Mouse (Mus musculus) kidney, postnatal 0 days (tissue): ENCODE measurements around the gene Rbm34. TPM values are rescaled to one million over a fixed set of nuclear protein-coding genes. Genes with fewer than 3 reads are reported as not detected.
A peak's percentile ranks its signal among the peaks of the same experiment; 100 is the strongest.

Source experiments
- ATAC-seq: fragments of 200-750 bp; cut with Nextera tagmentation; replicated peaks from 2 replicates; pipeline ENCODE4 v1.8.0; 2017; ENCODE audit warnings: low read depth, moderate number of reproducible peaks, moderate TSS enrichment, moderate library complexity; ENCODE audit not compliant: low FRiP score
- DNase-seq: peaks from one replicate; pipeline ENCODE4 v3.0.0-alpha.2; 2016; ENCODE audit warnings: low spot score
- H3K27ac ChIP-seq: fragments of 300-500 bp; sonication (generic); 2 replicates; pipeline ENCODE4 v1.5.1; 2014; ENCODE audit warnings: mild to moderate bottlenecking
- H3K27me3 ChIP-seq: fragments of 300-500 bp; sonication (generic); 2 replicates; pipeline ENCODE4 v1.6.1; 2014; ENCODE audit warnings: low read length, mixed read lengths; ENCODE audit not compliant: insufficient read depth
- H3K36me3 ChIP-seq: fragments of 300-500 bp; sonication (generic); 2 replicates; pipeline ENCODE4 v1.6.1; 2014; ENCODE audit warnings: low read length, mixed read lengths; ENCODE audit not compliant: insufficient read depth
- H3K4me1 ChIP-seq: fragments of 300-500 bp; sonication (generic); replicated peaks from 2 replicates; pipeline ENCODE4 v1.6.1; 2014; ENCODE audit warnings: antibody characterized with exemption, low read length, mixed read lengths; ENCODE audit not compliant: insufficient read depth
- H3K4me2 ChIP-seq: fragments of 300-500 bp; sonication (generic); 2 replicates; pipeline ENCODE4 v1.6.1; 2014; ENCODE audit warnings: mild to moderate bottlenecking, low read length, moderate library complexity, mixed read lengths
- H3K4me3 ChIP-seq: fragments of 300-500 bp; sonication (generic); replicated peaks from 2 replicates; pipeline ENCODE4 v1.5.1; 2014; ENCODE audit warnings: low read depth, low read length
- H3K9ac ChIP-seq: fragments of 300-500 bp; sonication (generic); 2 replicates; pipeline ENCODE4 v1.6.1; 2014; ENCODE audit warnings: low read depth, low read length
- H3K9me3 ChIP-seq: fragments of 300-500 bp; sonication (generic); replicated peaks from 2 replicates; pipeline ENCODE4 v1.6.1; 2016; ENCODE audit warnings: low read length, inconsistent platforms, mixed read lengths
- CTCF ChIP-seq: IDR thresholded peaks from 2 replicates; pipeline ENCODE4 v1.5.1; 2016; ENCODE audit warnings: antibody characterized with exemption, low read depth, mild to moderate bottlenecking, moderate library complexity
- WGBS: fragments of 180-500 bp; shearing (Covaris S2); extraction: QIAGEN DNeasy Blood & Tissue Kit; methylation state at CpG from one replicate; pipeline ENCODE4 v1.1.7; 2014; 5-methylcytosine and 5-hydroxymethylcytosine counted together
- polyA plus RNA-seq: library from polyadenylated mRNA; unstranded; fragments of >200 nt; fragmentation: Nextera tagmentation; extraction: Ambion mirVana; gene quantifications from 2 replicates; pipeline ENCODE4 v1.2.1, GENCODE M21; 2015

Rbm34 gene
- polyA plus RNA-seq, 1 experiment from 2014 or later: 28.6 TPM

DNA sequence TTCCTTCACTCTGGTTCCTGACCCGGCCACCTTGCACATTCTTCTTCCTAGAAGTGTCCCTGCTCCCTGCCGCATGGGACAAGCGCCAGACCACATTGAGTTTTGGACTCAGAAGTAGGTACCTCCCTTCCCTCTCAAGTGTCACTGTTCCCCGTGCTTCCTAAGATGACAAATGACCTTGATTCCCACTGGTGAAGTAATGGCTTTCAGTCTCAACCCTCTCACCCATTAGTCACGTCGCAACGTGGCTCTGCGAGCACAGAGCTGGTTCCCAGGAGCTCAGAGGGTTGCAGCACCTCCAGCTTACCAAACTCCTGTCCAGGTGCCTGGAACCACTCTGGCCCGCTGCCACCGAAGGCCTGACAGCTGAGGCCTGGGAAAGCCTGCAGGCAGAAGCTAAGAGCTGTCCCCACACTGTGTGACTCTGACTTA lies 61.5 kb downstream of the Rbm34 start:
- TF ChIP-seq CTCF: no peak
- Histone ChIP-seq H3K36me3 (no peaks in the 10 kb centered on the region), H3K4me2 (no peak overlapping the region), H3K4me1 (peaks cover 4% of the 10 kb centered on the region), H3K27me3 (no peaks in the 10 kb centered on the region), H3K27ac (peak overlapping the region; percentile 25; the same call in 1 of the 2 replicates), H3K9me3 (no peaks in the 10 kb centered on the region), H3K4me3 (no peak overlapping the region), H3K9ac (no peak overlapping the region)
- WGBS: 41% methylated on average over 10 of the region's 10 CpGs
- no peak for ATAC-seq
- DNase-seq: no peak

DNA sequence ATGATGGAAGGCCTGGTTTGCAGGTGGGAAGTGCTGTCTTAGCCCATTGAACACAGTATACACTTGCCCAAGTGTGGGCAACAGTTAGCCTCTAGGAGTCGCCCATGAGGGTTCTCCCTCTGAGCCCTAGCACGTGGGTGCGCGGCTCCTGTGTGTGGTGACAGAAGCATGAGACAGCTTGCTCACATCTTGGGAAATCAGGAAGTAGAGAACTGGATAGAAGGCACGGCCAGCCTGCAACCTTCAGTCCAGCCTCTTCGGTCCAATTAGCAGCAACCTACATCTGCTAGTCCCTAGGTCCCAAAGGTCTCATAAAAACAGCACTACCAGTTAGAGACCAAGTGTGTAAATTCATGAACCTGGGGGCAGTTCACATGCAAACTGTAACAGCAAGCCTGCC lies 62.1 kb downstream of the Rbm34 start:
- peak; percentile 31; the same call in 1 of the 2 replicates for TF ChIP-seq CTCF
- Histone ChIP-seq H3K36me3 (no peaks in the 10 kb centered on the region), H3K27me3 (no peaks in the 10 kb centered on the region), H3K4me1 (peaks cover 4% of the 10 kb centered on the region), H3K4me3 (no peak overlapping the region), H3K27ac (peak overlapping the region; percentile 25; the same call in 1 of the 2 replicates), H3K9me3 (no peaks in the 10 kb centered on the region), H3K9ac (no peak overlapping the region), H3K4me2 (no peak overlapping the region)
- ATAC-seq (0 out of 2 replicates have a peak, but pooled peaks have one; percentile 12), DNase-seq (peak; percentile 59)
- 70% methylated on average over 6 of the region's 6 CpGs for WGBS

DNA sequence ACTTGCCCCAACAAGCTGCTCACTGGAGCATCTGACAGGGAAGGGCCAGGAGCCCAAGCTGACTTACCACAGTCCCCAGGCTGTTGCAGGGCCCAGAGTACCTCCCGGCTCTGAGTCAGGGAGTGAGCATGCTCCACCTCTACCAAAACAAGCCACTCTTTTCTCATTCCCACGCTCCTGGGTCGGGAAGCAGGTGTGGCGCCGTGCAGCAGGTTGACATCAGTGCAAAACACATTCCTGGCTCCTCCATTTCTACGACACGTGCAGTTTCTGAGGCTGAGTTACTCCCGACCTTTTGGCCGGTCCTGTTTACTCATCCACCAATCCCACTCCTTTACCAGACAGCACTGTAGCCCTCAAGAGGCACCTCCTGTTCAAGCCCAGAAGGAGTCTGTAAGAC lies 62.9 kb downstream of the Rbm34 start:
- 0 out of 2 replicates have a peak overlapping the region, but pooled peaks have one; percentile 27 for H3K27ac ChIP-seq
- H3K4me1 ChIP-seq: peaks cover 4% of the 10 kb centered on the region
- no peaks in the 10 kb centered on the region for H3K27me3 ChIP-seq
- ATAC-seq (no peak), DNase-seq (no peak)
- no peak overlapping the region for H3K4me2 ChIP-seq
- 55% methylated on average over 9 of the region's 9 CpGs for WGBS
- no peak overlapping the region for H3K4me3 ChIP-seq
- H3K36me3 ChIP-seq: no peaks in the 10 kb centered on the region
- no peak for TF ChIP-seq CTCF
- H3K9me3 ChIP-seq: no peaks in the 10 kb centered on the region
- no peak overlapping the region for H3K9ac ChIP-seq

DNA sequence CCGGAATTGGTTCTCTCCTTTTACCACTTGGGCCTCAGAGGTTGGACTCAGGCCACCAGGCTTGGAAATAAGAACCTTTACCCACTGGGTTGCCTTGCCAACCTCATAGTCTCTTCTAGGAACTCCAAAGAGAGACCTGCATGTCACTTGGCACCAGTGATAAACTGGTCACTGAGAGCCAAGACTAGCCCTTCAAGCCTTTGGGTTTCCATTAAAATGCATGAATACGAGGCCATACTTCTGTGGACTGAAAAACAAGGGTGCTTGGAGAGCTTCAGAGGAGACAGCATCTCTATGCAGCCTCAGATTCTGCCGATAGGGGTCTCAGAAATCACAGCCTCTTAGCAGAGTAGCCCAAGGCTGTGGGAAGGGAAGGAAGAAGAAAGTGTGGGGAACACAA lies 63.5 kb downstream of the Rbm34 start:
- no peak overlapping the region for H3K9ac ChIP-seq
- no peaks in the 10 kb centered on the region for H3K36me3 ChIP-seq
- H3K4me3 ChIP-seq: no peak overlapping the region
- 0 out of 2 replicates have a peak overlapping the region, but pooled peaks have one; percentile 27 for H3K27ac ChIP-seq
- ATAC-seq (no peak), DNase-seq (no peak)
- TF ChIP-seq CTCF: no peak; the same call in 1 of the 2 replicates
- H3K9me3 ChIP-seq: no peaks in the 10 kb centered on the region
- H3K4me2 ChIP-seq: no peak overlapping the region
- H3K27me3 ChIP-seq: no peaks in the 10 kb centered on the region
- WGBS: 82% methylated on average over 3 of the region's 3 CpGs
- H3K4me1 ChIP-seq: peaks cover 4% of the 10 kb centered on the region

DNA sequence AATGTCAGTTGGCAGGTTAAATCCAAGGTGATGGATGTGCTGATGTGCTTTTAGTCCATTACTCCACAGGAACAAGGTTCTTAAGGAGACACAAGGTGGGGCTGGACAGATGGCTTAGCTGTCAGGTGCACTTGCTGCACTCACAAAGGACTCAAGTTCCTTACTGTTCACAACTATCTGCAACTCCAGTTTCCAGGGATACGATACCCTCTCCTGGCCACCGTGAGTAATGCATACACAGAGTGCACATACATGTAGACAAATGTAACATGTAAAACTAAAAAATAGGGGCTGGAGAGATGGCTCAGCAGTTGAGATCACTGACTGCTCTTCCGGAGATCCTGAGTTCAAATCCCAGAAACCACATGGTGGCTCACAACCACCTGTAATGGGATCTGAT lies 65.5 kb downstream of the Rbm34 start:
- no peaks in the 10 kb centered on the region for H3K27me3 ChIP-seq
- H3K36me3 ChIP-seq: no peaks in the 10 kb centered on the region
- TF ChIP-seq CTCF: peak; percentile 55
- no peak overlapping the region for H3K27ac ChIP-seq
- H3K4me2 ChIP-seq: no peak overlapping the region
- DNase-seq: peak; percentile 43
- H3K9ac ChIP-seq: no peak overlapping the region
- 96% methylated on average over 3 of the region's 3 CpGs for WGBS
- ATAC-seq: no peak
- no peak overlapping the region for H3K4me3 ChIP-seq
- peaks cover 4% of the 10 kb centered on the region for H3K4me1 ChIP-seq
- H3K9me3 ChIP-seq: no peaks in the 10 kb centered on the region

DNA sequence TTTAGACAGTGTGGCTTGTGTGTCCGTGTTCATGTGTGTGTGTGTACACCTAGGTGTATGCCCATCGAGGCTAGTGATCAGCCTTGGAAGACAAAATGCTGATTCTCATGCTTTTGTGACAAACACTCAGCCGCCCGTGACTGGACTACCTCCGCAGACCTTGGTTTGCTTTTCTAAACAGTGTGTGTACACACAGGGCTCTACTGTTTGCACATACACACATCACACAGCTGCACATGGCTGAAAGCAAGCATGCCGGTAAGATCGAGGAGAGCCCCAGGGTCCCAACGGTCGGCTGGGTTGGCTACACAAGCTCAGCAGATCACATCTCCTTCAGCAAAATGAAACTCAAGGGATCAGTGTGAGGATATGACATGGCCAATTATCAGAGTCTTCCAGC lies 66.9 kb downstream of the Rbm34 start:
- Histone ChIP-seq H3K9ac (no peak overlapping the region), H3K36me3 (no peaks in the 10 kb centered on the region), H3K27me3 (no peaks in the 10 kb centered on the region), H3K4me2 (no peak overlapping the region), H3K4me1 (no peaks in the 10 kb centered on the region; the same call in 1 of the 2 replicates), H3K9me3 (no peaks in the 10 kb centered on the region), H3K27ac (peak overlapping the region; percentile 65), H3K4me3 (no peak overlapping the region)
- no peak for TF ChIP-seq CTCF
- no peak for DNase-seq
- 86% methylated on average over 9 of the region's 9 CpGs for WGBS
- no peak for ATAC-seq
